Mouse (Mus musculus) kidney, adult 2 months (tissue): ENCODE results near the gene Ctbp2.

Source experiments
- CTCF ChIP-seq: fragments of 200-500 bp; conservative IDR thresholded peaks from 2 replicates; pipeline ENCODE4 v1.5.1; 2011; ENCODE audit warnings: low read depth, mild to moderate bottlenecking, control low read depth, low read length, moderate library complexity, mixed read lengths; ENCODE audit not compliant: insufficient read depth, insufficient read length
- POLR2A ChIP-seq: fragments of 200-500 bp; IDR thresholded peaks from one replicate; pipeline ENCODE4 v1.6.1; 2011; ENCODE audit warnings: low read depth, low read length, control low read depth

DNA sequence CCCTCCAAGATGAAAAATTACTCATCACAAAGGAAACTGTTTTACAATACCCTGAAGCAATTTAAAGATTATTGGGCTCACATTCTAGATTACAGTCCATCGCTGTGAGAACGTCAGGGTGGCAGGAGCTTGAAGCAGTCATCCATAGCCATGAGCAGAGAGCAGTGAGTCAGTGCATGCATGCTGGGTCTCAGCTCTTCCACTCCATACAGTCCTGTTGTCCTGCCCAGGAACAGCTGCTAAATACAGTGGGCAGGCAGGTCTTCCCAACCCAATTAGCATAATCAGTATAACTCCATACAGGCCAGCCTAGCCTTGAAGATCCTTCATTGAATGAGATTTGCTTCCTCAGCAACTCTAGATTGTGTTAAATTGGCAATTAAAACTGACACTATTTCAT is 148.1 kb downstream of the Ctbp2 start:
- no peak for TF ChIP-seq POLR2A
- TF ChIP-seq CTCF: no peak
